Mouse (Mus musculus) T-helper 17 cell (primary cell): ENCODE measurements around the gene Lsm12.

Experiments
- in situ Hi-C, 2 experiments: fragments of 300-600 bp; cut with MboI, MseI; formaldehyde crosslinking; loops; 1 replicate in 1 of 2; 2 replicates in 1 of 2; pipeline ENCODE4 v1.15.1; 2025; ENCODE audit warnings: high pct_unique_total_duplicates in 2 of 2

Gene Lsm12

GRCm38 (mm10) chr11:102188980-102189379 lies 3.9 kb upstream of the Lsm12 start:
- in situ Hi-C loops: no loop called here

- in situ Hi-C loops: no loop called here
These were observed 1.1 kb upstream of the Lsm12 start for GRCm38 (mm10) chr11:102186235-102186634.

- in situ Hi-C loops: no loop called here
These were observed 581 bp upstream of the Lsm12 start for GRCm38 (mm10) chr11:102185677-102186076.

GRCm38 (mm10) chr11:102184253-102184645 lies 847 bp downstream of the Lsm12 start:
- in situ Hi-C loops: no loop called here

GRCm38 (mm10) chr11:102179836-102180235 lies 5.3 kb downstream of the Lsm12 start:
- in situ Hi-C loops: no loop called here

GRCm38 (mm10) chr11:102168689-102169088 lies 16.4 kb downstream of the Lsm12 start:
- in situ Hi-C loops: no loop called here

GRCm38 (mm10) chr11:102167539-102167938 lies 17.6 kb downstream of the Lsm12 start:
- in situ Hi-C loops: no loop called here

GRCm38 (mm10) chr11:102165971-102166722 lies 18.9 kb downstream of the Lsm12 start:
- in situ Hi-C loops: no loop called here

GRCm38 (mm10) chr11:102159781-102160180 lies 25.3 kb downstream of the Lsm12 start:
- in situ Hi-C loops: loop anchor here in 1 of 2 experiments (5.0 kb wide), 1 partner anchor 53 kb away; no protein-coding TSS in a partner anchor

- in situ Hi-C loops: loop anchor here in 1 of 2 experiments (5.0 kb wide), 1 partner anchor 54 kb away; no protein-coding TSS in a partner anchor
These were observed 27.1 kb downstream of the Lsm12 start for GRCm38 (mm10) chr11:102158024-102158423.

GRCm38 (mm10) chr11:102156786-102157089 lies 28.4 kb downstream of the Lsm12 start:
- in situ Hi-C loops: loop anchor here in 1 of 2 experiments (5.0 kb wide), 1 partner anchor 56 kb away; no protein-coding TSS in a partner anchor

- in situ Hi-C loops: loop anchor here in 1 of 2 experiments (5.0 kb wide), 1 partner anchor 56 kb away; no protein-coding TSS in a partner anchor
These were observed 28.9 kb downstream of the Lsm12 start, which contains the start of gene Tmem101 for GRCm38 (mm10) chr11:102156039-102156785. Gene Tmem101 (minus strand): TSS chr11:102156404.

- in situ Hi-C loops: loop anchor here in 1 of 2 experiments (5.0 kb wide), 1 partner anchor 80 kb away; no protein-coding TSS in a partner anchor
These were observed 37.7 kb downstream of the Lsm12 start for GRCm38 (mm10) chr11:102147213-102147989.

- in situ Hi-C loops: loop anchor here in 1 of 2 experiments (5.0 kb wide), 1 partner anchor 79 kb away; no protein-coding TSS in a partner anchor
These were observed 38.6 kb downstream of the Lsm12 start for GRCm38 (mm10) chr11:102146531-102146930.

GRCm38 (mm10) chr11:102146005-102146404 lies 39.1 kb downstream of the Lsm12 start:
- in situ Hi-C loops: loop anchor here in 1 of 2 experiments (5.0 kb wide), 1 partner anchor 79 kb away; no protein-coding TSS in a partner anchor

GRCm38 (mm10) chr11:102145471-102146001 lies 39.6 kb downstream of the Lsm12 start, which contains the start of gene Nags:
Gene Nags (plus strand): TSS chr11:102145513.
- in situ Hi-C loops: loop anchor here in 1 of 2 experiments (5.0 kb wide), 1 partner anchor 78 kb away; no protein-coding TSS in a partner anchor

- in situ Hi-C loops: loop anchor here in 1 of 2 experiments (5.0 kb wide), 1 partner anchor 78 kb away; no protein-coding TSS in a partner anchor
These were observed 40.1 kb downstream of the Lsm12 start for GRCm38 (mm10) chr11:102144957-102145470.

- in situ Hi-C loops: no loop called here
These were observed 42.7 kb downstream of the Lsm12 start for GRCm38 (mm10) chr11:102142355-102142754.

- in situ Hi-C loops: no loop called here
These were observed 44.6 kb downstream of the Lsm12 start for GRCm38 (mm10) chr11:102140508-102140907.

- in situ Hi-C loops: loop anchor here (5.0 kb wide), 2 partner anchors 36 to 71 kb away; partner anchors contain the start of gene Ppy (in 1 of the 2)
These were observed 46.7 kb downstream of the Lsm12 start for GRCm38 (mm10) chr11:102138447-102138740.
